Mouse (Mus musculus) hindbrain, embryonic 13.5 days (tissue): ENCODE measurements around the gene Stk16. TPM values are rescaled to one million over a fixed set of nuclear protein-coding genes. Genes with fewer than 3 reads are reported as not detected.
"Not testable (repeated sequence)": the region's sequence is repeated elsewhere in the genome, so short reads cannot be mapped to it uniquely, and the experiment has no call there.

Experiments
- ATAC-seq: fragments of 200-750 bp; cut with Nextera tagmentation; 2 replicates; pipeline ENCODE4 v1.8.0; 2017; ENCODE audit warnings: moderate TSS enrichment; ENCODE audit not compliant: low FRiP score
- H3K27ac ChIP-seq: fragments of 300-500 bp; sonication (generic); 2 replicates; pipeline ENCODE4 v1.5.1; 2015; ENCODE audit warnings: inconsistent platforms, mild to moderate bottlenecking, moderate library complexity
- H3K27me3 ChIP-seq: fragments of 300-500 bp; sonication (generic); 2 replicates; pipeline ENCODE4 v1.6.1; 2015; ENCODE audit warnings: mild to moderate bottlenecking, inconsistent platforms
- H3K36me3 ChIP-seq: fragments of 300-500 bp; sonication (generic); 2 replicates; pipeline ENCODE4 v1.6.1; 2015; ENCODE audit warnings: mild to moderate bottlenecking, inconsistent platforms
- H3K4me1 ChIP-seq: fragments of 300-500 bp; sonication (generic); replicated peaks from 2 replicates; pipeline ENCODE4 v1.6.1; 2015; ENCODE audit warnings: inconsistent platforms
- H3K4me2 ChIP-seq: fragments of 300-500 bp; sonication (generic); 2 replicates; pipeline ENCODE4 v1.6.1; 2015; ENCODE audit warnings: inconsistent platforms, mild to moderate bottlenecking, moderate library complexity
- H3K4me3 ChIP-seq: fragments of 300-500 bp; sonication (generic); 2 replicates; pipeline ENCODE4 v1.5.1; 2015; ENCODE audit warnings: mild to moderate bottlenecking, inconsistent platforms
- H3K9ac ChIP-seq: fragments of 300-500 bp; sonication (generic); 2 replicates; pipeline ENCODE4 v1.6.1; 2015; ENCODE audit warnings: mild to moderate bottlenecking, inconsistent platforms
- H3K9me3 ChIP-seq: fragments of 300-500 bp; sonication (generic); 2 replicates; pipeline ENCODE4 v1.6.1; 2016; ENCODE audit warnings: inconsistent platforms
- WGBS: fragments of 180-500 bp; shearing (Covaris S2); methylation state at CpG from one replicate; pipeline ENCODE4 v1.1.7; 2015; 5-methylcytosine and 5-hydroxymethylcytosine counted together
- polyA plus RNA-seq: library from polyadenylated mRNA; unstranded; fragments of >200 nt; fragmentation: Nextera tagmentation; extraction: Ambion mirVana; gene quantifications from 2 replicates; pipeline ENCODE4 v1.2.1, GENCODE M21; 2015

Gene Stk16
- polyA plus RNA-seq, 1 experiment from 2014 or later, result 138 TPM

GRCm38 (mm10) chr1:75230335-75230994 is 19.8 kb downstream of the Stk16 start:
- H3K27ac ChIP-seq, result no peak overlapping the region
- no peak overlapping the region for H3K9ac ChIP-seq
- H3K4me3 ChIP-seq, result no peak overlapping the region
- H3K4me1 ChIP-seq, result 0 out of 2 replicates have a peak, but pooled peaks cover 5% of the 10 kb centered on the region
- no peaks in the 10 kb centered on the region for H3K9me3 ChIP-seq
- WGBS, result 78% methylated on average over 7 of the region's 7 CpGs
- H3K4me2 ChIP-seq, result no peak overlapping the region
- ATAC-seq, result no peak
- 0 out of 2 replicates have a peak, but pooled peaks cover 26% of the 10 kb centered on the region for H3K27me3 ChIP-seq
- no peaks in the 10 kb centered on the region for H3K36me3 ChIP-seq

GRCm38 (mm10) chr1:75231224-75231623 is 20.6 kb downstream of the Stk16 start:
- WGBS, result 79% methylated on average over 4 of the region's 4 CpGs
- Histone ChIP-seq H3K4me3 (no peak overlapping the region), H3K4me1 (peaks cover 10% of the 10 kb centered on the region), H3K9ac (no peak overlapping the region), H3K27me3 (0 out of 2 replicates have a peak, but pooled peaks cover 23% of the 10 kb centered on the region), H3K9me3 (no peaks in the 10 kb centered on the region), H3K27ac (no peak overlapping the region), H3K36me3 (no peaks in the 10 kb centered on the region), H3K4me2 (no peak overlapping the region)
- no peak for ATAC-seq

GRCm38 (mm10) chr1:75231664-75232152 is 21.1 kb downstream of the Stk16 start, which contains the start of gene A630095N17Rik:
Gene A630095N17Rik (minus strand): TSS chr1:75232102.
- 71% methylated on average over 5 of the region's 5 CpGs for WGBS
- Histone ChIP-seq H3K27ac (no peak within 1 kb of the TSS), H3K9me3 (no peaks in the 10 kb centered on the region), H3K9ac (no peak within 1 kb of the TSS), H3K27me3 (0 out of 2 replicates have a peak, but pooled peaks cover 19% of the 10 kb centered on the region), H3K36me3 (no peaks in the 10 kb centered on the region), H3K4me1 (peaks cover 11% of the 10 kb centered on the region), H3K4me2 (no peak within 1 kb of the TSS), H3K4me3 (no peak within 1 kb of the TSS)
- no peak for ATAC-seq

- WGBS, result 64% methylated on average over 4 of the region's 4 CpGs
- not testable (repeated sequence) for ATAC-seq, H3K36me3 ChIP-seq, H3K4me2 ChIP-seq, H3K9ac ChIP-seq, H3K27ac ChIP-seq, H3K9me3 ChIP-seq, H3K4me3 ChIP-seq
- peaks cover 19% of the 10 kb centered on the region for H3K4me1 ChIP-seq
- H3K27me3 ChIP-seq, result 0 out of 2 replicates have a peak, but pooled peaks cover 16% of the 10 kb centered on the region
Measured at GRCm38 (mm10) chr1:75232489-75232888, 21.9 kb downstream of the Stk16 start.

GRCm38 (mm10) chr1:75234606-75235005 is 24.0 kb downstream of the Stk16 start:
- peak; percentile 54; the same call in 1 of the 2 replicates for ATAC-seq
- Histone ChIP-seq H3K4me2 (no peak overlapping the region), H3K4me1 (peaks cover 28% of the 10 kb centered on the region), H3K27ac (peak overlapping the region; percentile 41; the same call in 1 of the 2 replicates), H3K9me3 (no peaks in the 10 kb centered on the region), H3K36me3 (peaks cover 4% of the 10 kb centered on the region), H3K27me3 (0 out of 2 replicates have a peak, but pooled peaks cover 16% of the 10 kb centered on the region), H3K9ac (no peak overlapping the region), H3K4me3 (no peak overlapping the region)
- WGBS, result 2% methylated on average over 8 of the region's 8 CpGs

- H3K36me3 ChIP-seq, result peaks cover 19% of the 10 kb centered on the region
- peaks cover 28% of the 10 kb centered on the region for H3K4me1 ChIP-seq
- 0 out of 2 replicates have a peak, but pooled peaks cover 6% of the 10 kb centered on the region for H3K27me3 ChIP-seq
- peak within 1 kb of the TSS; percentile 91 for H3K27ac ChIP-seq
- H3K4me3 ChIP-seq, result peak within 1 kb of the TSS; percentile 70
- under 1% methylated on average over 61 of the region's 64 CpGs for WGBS
- H3K4me2 ChIP-seq, result peak within 1 kb of the TSS; percentile 88
- peak; percentile 89 for ATAC-seq
- peak within 1 kb of the TSS; percentile 91 for H3K9ac ChIP-seq
- no peaks in the 10 kb centered on the region for H3K9me3 ChIP-seq
Measured at GRCm38 (mm10) chr1:75236117-75237050, 25.7 kb downstream of the Stk16 start, which contains the start of gene Dnajb2. Gene Dnajb2 (plus strand): TSS chr1:75236406.

GRCm38 (mm10) chr1:75239591-75239990 is 29.0 kb downstream of the Stk16 start:
- H3K4me3 ChIP-seq, result no peak overlapping the region
- H3K4me1 ChIP-seq, result peaks cover 27% of the 10 kb centered on the region
- H3K9me3 ChIP-seq, result no peaks in the 10 kb centered on the region
- no peak overlapping the region for H3K9ac ChIP-seq
- H3K36me3 ChIP-seq, result peaks cover 40% of the 10 kb centered on the region
- H3K27ac ChIP-seq, result no peak overlapping the region
- ATAC-seq, result no peak
- no peaks in the 10 kb centered on the region for H3K27me3 ChIP-seq
- WGBS, result 86% methylated on average over 10 of the region's 10 CpGs
- H3K4me2 ChIP-seq, result no peak overlapping the region

- H3K36me3 ChIP-seq, result peaks cover 40% of the 10 kb centered on the region
- H3K27ac ChIP-seq, result no peak overlapping the region
- H3K27me3 ChIP-seq, result no peaks in the 10 kb centered on the region
- H3K4me1 ChIP-seq, result peaks cover 17% of the 10 kb centered on the region
- H3K4me3 ChIP-seq, result no peak overlapping the region
- no peak overlapping the region for H3K9ac ChIP-seq
- no peaks in the 10 kb centered on the region for H3K9me3 ChIP-seq
- 88% methylated on average over 14 of the region's 14 CpGs for WGBS
- no peak overlapping the region for H3K4me2 ChIP-seq
- ATAC-seq, result no peak
Measured at GRCm38 (mm10) chr1:75243411-75243810, 32.8 kb downstream of the Stk16 start.

- no peak overlapping the region for H3K4me2 ChIP-seq
- H3K9ac ChIP-seq, result no peak overlapping the region
- no peaks in the 10 kb centered on the region for H3K9me3 ChIP-seq
- no peak overlapping the region for H3K4me3 ChIP-seq
- H3K4me1 ChIP-seq, result peaks cover 13% of the 10 kb centered on the region
- H3K36me3 ChIP-seq, result peaks cover 38% of the 10 kb centered on the region
- ATAC-seq, result peak; percentile 30; the same call in 1 of the 2 replicates
- H3K27me3 ChIP-seq, result no peaks in the 10 kb centered on the region
- 90% methylated on average over 12 of the region's 12 CpGs for WGBS
- no peak overlapping the region for H3K27ac ChIP-seq
Measured at GRCm38 (mm10) chr1:75244175-75244826, 33.7 kb downstream of the Stk16 start.

- H3K4me3 ChIP-seq, result no peak overlapping the region
- no peaks in the 10 kb centered on the region for H3K9me3 ChIP-seq
- peaks cover 13% of the 10 kb centered on the region for H3K4me1 ChIP-seq
- no peak overlapping the region for H3K4me2 ChIP-seq
- no peak overlapping the region for H3K27ac ChIP-seq
- H3K27me3 ChIP-seq, result no peaks in the 10 kb centered on the region
- peak; percentile 55 for ATAC-seq
- peaks cover 33% of the 10 kb centered on the region for H3K36me3 ChIP-seq
- 16% methylated on average over 4 of the region's 4 CpGs for WGBS
- no peak overlapping the region for H3K9ac ChIP-seq
Measured at GRCm38 (mm10) chr1:75244836-75245235, 34.2 kb downstream of the Stk16 start.

- H3K4me2 ChIP-seq, result no peak overlapping the region
- 0 out of 2 replicates have a peak, but pooled peaks cover 2% of the 10 kb centered on the region for H3K27me3 ChIP-seq
- 78% methylated on average over 16 of the region's 16 CpGs for WGBS
- H3K4me1 ChIP-seq, result peaks cover 21% of the 10 kb centered on the region
- peaks cover 18% of the 10 kb centered on the region for H3K36me3 ChIP-seq
- no peak overlapping the region for H3K27ac ChIP-seq
- no peak for ATAC-seq
- no peak overlapping the region for H3K4me3 ChIP-seq
- peak overlapping the region; percentile 36 for H3K9ac ChIP-seq
- no peaks in the 10 kb centered on the region for H3K9me3 ChIP-seq
Measured at GRCm38 (mm10) chr1:75247071-75247930, 36.7 kb downstream of the Stk16 start.
